In genomic region chr12:108320096-108320495, GRCm38 (mm10) we compare ENCODE assay signal across 18 mouse cellular contexts. TPM values are rescaled to one million over a fixed set of nuclear protein-coding genes. Genes with fewer than 3 reads are reported as not detected.
DNase-seq lines count a peak whose midpoint lies in the region; ATAC-seq and TF ChIP-seq lines count a peak whose summit lies in the region.
"Had no signal": no experiment of that assay in that cellular context is flagged by ENCODE, and none has a peak within 500 bp of the region (broad histone marks: within the 10 kb centered on the region; RNA-seq: fewer than 3 reads in every experiment).

No protein-coding gene starts in this region.

- WGBS in hindbrain, embryonic 11.5 days: 3% methylated on average over 8 of the region's 8 CpGs
- 33% methylated on average over 8 of the region's 8 CpGs for WGBS in hindbrain, postnatal 0 days
- WGBS in embryonic facial prominence, embryonic 10.5 days: 10% methylated on average over 8 of the region's 8 CpGs
- WGBS in forebrain, embryonic 16.5 days: 7% methylated on average over 8 of the region's 8 CpGs
- 5% methylated on average over 8 of the region's 8 CpGs for WGBS in midbrain, embryonic 14.5 days
- WGBS in cerebellum, adult 2 months: 62% methylated on average over 8 of the region's 8 CpGs

- peak; percentile 67 for DNase-seq in hindbrain, embryonic 11.5 days (ENCODE audit: low spot score)
- no peak for DNase-seq in hindbrain, postnatal 0 days (ENCODE audit: low spot score)
- no peak for DNase-seq in embryonic facial prominence, embryonic 10.5 days (ENCODE audit: low spot score)
- no peak for DNase-seq in midbrain, embryonic 14.5 days
- DNase-seq in cerebellum, adult 2 months: no peak
- DNase-seq in cerebellum, adult 11 months: no peak
- DNase-seq: heart, adult 18-20 months; kidney, adult 2 months; kidney, postnatal 25 days; spleen, adult 18-20 months; thymus, adult 2 months had no signal

- no peak for TF ChIP-seq POLR2A in cerebellum, adult 2 months (IDR thresholded peaks at IDR 0.05; ENCODE audit: borderline replicate concordance, insufficient read depth, low read length)

- H3K9me3 ChIP-seq in hindbrain, embryonic 11.5 days (ENCODE audit: control insufficient read depth, low read length): no peaks in the 10 kb centered on the region
- H3K9me3 ChIP-seq in hindbrain, postnatal 0 days (ENCODE audit: low read length): no peaks in the 10 kb centered on the region
- H3K9me3 ChIP-seq in embryonic facial prominence, embryonic 10.5 days: no peaks in the 10 kb centered on the region
- no peaks in the 10 kb centered on the region for H3K9me3 ChIP-seq in forebrain, embryonic 16.5 days (ENCODE audit: control insufficient read depth, low read length)
- H3K9me3 ChIP-seq in midbrain, embryonic 14.5 days (ENCODE audit: control insufficient read depth, low read length): no peaks in the 10 kb centered on the region
- H3K9me3 ChIP-seq: heart, embryonic 15.5 days; limb, embryonic 13.5 days had no signal

- peak overlapping the region; percentile 87 for H3K27ac ChIP-seq in hindbrain, embryonic 11.5 days (ENCODE audit: low read depth, low read length)
- H3K27ac ChIP-seq in hindbrain, postnatal 0 days: no peak overlapping the region
- peak overlapping the region; percentile 74 for H3K27ac ChIP-seq in embryonic facial prominence, embryonic 10.5 days (replicated peaks)
- peak overlapping the region; percentile 3 for H3K27ac ChIP-seq in forebrain, embryonic 16.5 days (ENCODE audit: low read length)
- H3K27ac ChIP-seq in midbrain, embryonic 14.5 days (replicated peaks; ENCODE audit: low read depth, low read length): peak overlapping the region; percentile 70
- H3K27ac ChIP-seq in cerebellum, adult 2 months (ENCODE audit: insufficient read depth, low read length): no peak overlapping the region
- H3K27ac ChIP-seq: heart, embryonic 15.5 days; limb, embryonic 13.5 days; liver, embryonic 14.5 days had no signal

- H3K9ac ChIP-seq in hindbrain, embryonic 11.5 days (ENCODE audit: low read depth, low read length): no peak overlapping the region
- H3K9ac ChIP-seq in hindbrain, postnatal 0 days (replicated peaks; ENCODE audit: low read length): no peak overlapping the region
- H3K9ac ChIP-seq in forebrain, embryonic 16.5 days (replicated peaks; ENCODE audit: low read depth, low read length): no peak overlapping the region
- H3K9ac ChIP-seq in midbrain, embryonic 14.5 days (replicated peaks; ENCODE audit: low read length): no peak overlapping the region
- H3K9ac ChIP-seq: heart, embryonic 15.5 days; limb, embryonic 13.5 days; liver, embryonic 14.5 days had no signal

- H3K4me1 ChIP-seq in hindbrain, embryonic 11.5 days (replicated peaks; ENCODE audit: control insufficient read depth, insufficient read depth, low read length): peaks cover 26% of the 10 kb centered on the region
- 0 out of 2 replicates have a peak, but pooled peaks cover 3% of the 10 kb centered on the region for H3K4me1 ChIP-seq in hindbrain, postnatal 0 days (ENCODE audit: insufficient read depth, low read length)
- H3K4me1 ChIP-seq in embryonic facial prominence, embryonic 10.5 days: peaks cover 65% of the 10 kb centered on the region
- peaks cover 15% of the 10 kb centered on the region for H3K4me1 ChIP-seq in forebrain, embryonic 16.5 days (replicated peaks; ENCODE audit: control insufficient read depth, insufficient read depth, low read length)
- peaks cover 33% of the 10 kb centered on the region for H3K4me1 ChIP-seq in midbrain, embryonic 14.5 days (ENCODE audit: control insufficient read depth, insufficient read depth, low read length)
- 0 out of 2 replicates have a peak, but pooled peaks cover 3% of the 10 kb centered on the region for H3K4me1 ChIP-seq in cerebellum, adult 2 months (ENCODE audit: control insufficient read depth, insufficient read depth, low read length)

- no peak for TF ChIP-seq CTCF in hindbrain, postnatal 0 days (IDR thresholded peaks at IDR 0.05; ENCODE audit: low read depth)
- TF ChIP-seq CTCF in cerebellum, adult 2 months (IDR thresholded peaks at IDR 0.05; ENCODE audit: borderline replicate concordance, insufficient read depth, low read depth, low read length): no peak

- ATAC-seq in hindbrain, embryonic 11.5 days (ENCODE audit: low FRiP score): peak; percentile 9
- no peak for ATAC-seq in hindbrain, postnatal 0 days
- no peak for ATAC-seq in forebrain, embryonic 16.5 days
- no peak for ATAC-seq in midbrain, embryonic 14.5 days (ENCODE audit: low FRiP score, low TSS enrichment)
- ATAC-seq in megakaryocyte-erythroid progenitor cell, adult 5-6 weeks (replicated peaks; ENCODE audit: low FRiP score, low TSS enrichment, poor library complexity, severe bottlenecking): no peak

- H3K4me3 ChIP-seq in hindbrain, embryonic 11.5 days (ENCODE audit: low read depth, low read length): no peak overlapping the region
- H3K4me3 ChIP-seq in hindbrain, postnatal 0 days (ENCODE audit: low read length): no peak overlapping the region
- no peak overlapping the region for H3K4me3 ChIP-seq in embryonic facial prominence, embryonic 10.5 days
- H3K4me3 ChIP-seq in forebrain, embryonic 16.5 days (replicated peaks; ENCODE audit: low read length): no peak overlapping the region
- no peak overlapping the region for H3K4me3 ChIP-seq in midbrain, embryonic 14.5 days (replicated peaks; ENCODE audit: low read depth, low read length)
- no peak overlapping the region for H3K4me3 ChIP-seq in cerebellum, adult 2 months (replicated peaks; ENCODE audit: insufficient read depth, low read depth, low read length)
- H3K4me3 ChIP-seq: heart, embryonic 15.5 days; limb, embryonic 13.5 days; myocyte had no signal

- no peaks in the 10 kb centered on the region for H3K36me3 ChIP-seq in hindbrain, embryonic 11.5 days (ENCODE audit: control insufficient read depth, insufficient read depth, low read length)
- no peaks in the 10 kb centered on the region for H3K36me3 ChIP-seq in hindbrain, postnatal 0 days (ENCODE audit: insufficient read depth, low read length)
- no peaks in the 10 kb centered on the region for H3K36me3 ChIP-seq in embryonic facial prominence, embryonic 10.5 days (replicated peaks)
- no peaks in the 10 kb centered on the region for H3K36me3 ChIP-seq in forebrain, embryonic 16.5 days (ENCODE audit: control insufficient read depth, insufficient read depth)
- no peaks in the 10 kb centered on the region for H3K36me3 ChIP-seq in midbrain, embryonic 14.5 days (ENCODE audit: control insufficient read depth, insufficient read depth, low read length)
- H3K36me3 ChIP-seq: heart, embryonic 15.5 days; limb, embryonic 13.5 days had no signal

- no peak overlapping the region for H3K4me2 ChIP-seq in hindbrain, embryonic 11.5 days (replicated peaks; ENCODE audit: low read depth, low read length)
- no peak overlapping the region for H3K4me2 ChIP-seq in hindbrain, postnatal 0 days (ENCODE audit: low read depth, low read length)
- no peak overlapping the region for H3K4me2 ChIP-seq in forebrain, embryonic 16.5 days (ENCODE audit: low read length)
- H3K4me2 ChIP-seq in midbrain, embryonic 14.5 days (ENCODE audit: low read length): no peak overlapping the region
- H3K4me2 ChIP-seq: heart, embryonic 15.5 days; limb, embryonic 13.5 days had no signal

- peaks cover 13% of the 10 kb centered on the region for H3K27me3 ChIP-seq in hindbrain, embryonic 11.5 days (ENCODE audit: control insufficient read depth, insufficient read depth, low read length)
- H3K27me3 ChIP-seq in hindbrain, postnatal 0 days (ENCODE audit: insufficient read depth, low read length): 0 out of 2 replicates have a peak, but pooled peaks cover 10% of the 10 kb centered on the region
- H3K27me3 ChIP-seq in embryonic facial prominence, embryonic 10.5 days (replicated peaks; ENCODE audit: low read depth, poor library complexity, severe bottlenecking): peaks cover 74% of the 10 kb centered on the region
- no peaks in the 10 kb centered on the region for H3K27me3 ChIP-seq in forebrain, embryonic 16.5 days (replicated peaks; ENCODE audit: control insufficient read depth, insufficient read depth, low read length)
- no peaks in the 10 kb centered on the region for H3K27me3 ChIP-seq in midbrain, embryonic 14.5 days (ENCODE audit: control insufficient read depth, insufficient read depth, low read length)
- no peaks in the 10 kb centered on the region for H3K27me3 ChIP-seq in cerebellum, adult 2 months (ENCODE audit: control insufficient read depth, insufficient read depth, low read length)

RNA-seq across cellular contexts. Expression of gene Hhipl1, which starts 14.0 kb away (rescaled TPM):
- 1.2 and 1.8 TPM in 2 replicates for polyA plus RNA-seq in hindbrain, embryonic 11.5 days (2014; fragmentation: Nextera tagmentation; extraction: Ambion mirVana)
- total RNA-seq in hindbrain, postnatal 0 days (2014; rRNA removed): 10.2 and 10.8 TPM in 2 replicates
- 2.8 and 3.2 TPM in 2 replicates for polyA plus RNA-seq in hindbrain, postnatal 0 days (2015; fragmentation: Nextera tagmentation; extraction: Ambion mirVana)
- polyA plus RNA-seq in embryonic facial prominence, embryonic 10.5 days (2016; fragmentation: Nextera tagmentation; extraction: Ambion mirVana): 0.72 and 0.99 TPM in 2 replicates
- polyA plus RNA-seq in forebrain, embryonic 16.5 days (2015; fragmentation: Nextera tagmentation; extraction: Ambion mirVana): 1.6 and 2.3 TPM in 2 replicates
- polyA plus RNA-seq in midbrain, embryonic 14.5 days (2014; fragmentation: Nextera tagmentation; extraction: Ambion mirVana): 1.3 and 1.6 TPM in 2 replicates
- 4.4 and 4.8 TPM in 2 replicates for polyA plus RNA-seq in cerebellum, adult 2 months (2012; rRNA removed)
- total RNA-seq in megakaryocyte-erythroid progenitor cell, adult 5-6 weeks (2014; fragmentation: Nextera tagmentation): not detected in 2 replicates
- not detected in 2 replicates for total RNA-seq in megakaryocyte-erythroid progenitor cell, adult 5-6 weeks (2017)
- total RNA-seq: CH12.LX had no signal

RNA-seq across cellular contexts. Expression of gene Cyp46a1, which starts 14.1 kb away (rescaled TPM):
- 11.0 and 11.7 TPM in 2 replicates for polyA plus RNA-seq in hindbrain, embryonic 11.5 days (2014; fragmentation: Nextera tagmentation; extraction: Ambion mirVana)
- 36.3 and 39.8 TPM in 2 replicates for total RNA-seq in hindbrain, postnatal 0 days (2014; rRNA removed)
- polyA plus RNA-seq in hindbrain, postnatal 0 days (2015; fragmentation: Nextera tagmentation; extraction: Ambion mirVana): 46.2 and 49.7 TPM in 2 replicates
- polyA plus RNA-seq in embryonic facial prominence, embryonic 10.5 days (2016; fragmentation: Nextera tagmentation; extraction: Ambion mirVana): 3.9 and 5.8 TPM in 2 replicates
- polyA plus RNA-seq in forebrain, embryonic 16.5 days (2015; fragmentation: Nextera tagmentation; extraction: Ambion mirVana): 23.8 and 28.4 TPM in 2 replicates
- 12.4 and 14.3 TPM in 2 replicates for polyA plus RNA-seq in midbrain, embryonic 14.5 days (2014; fragmentation: Nextera tagmentation; extraction: Ambion mirVana)
- polyA plus RNA-seq in cerebellum, adult 2 months (2012; rRNA removed): 88.8 and 93.7 TPM in 2 replicates
- 1.0 TPM in 1 of 2 replicates, not detected in the other for total RNA-seq in megakaryocyte-erythroid progenitor cell, adult 5-6 weeks (2014; fragmentation: Nextera tagmentation)
- total RNA-seq in megakaryocyte-erythroid progenitor cell, adult 5-6 weeks (2017): 0.23 TPM in 1 of 2 replicates, not detected in the other
- total RNA-seq: CH12.LX had no signal

RNA-seq across cellular contexts. Expression of gene Ccdc85c, which starts 44.9 kb away (rescaled TPM):
- 17.2 and 17.8 TPM in 2 replicates for polyA plus RNA-seq in hindbrain, embryonic 11.5 days (2014; fragmentation: Nextera tagmentation; extraction: Ambion mirVana)
- 86.3 and 94.7 TPM in 2 replicates for total RNA-seq in hindbrain, postnatal 0 days (2014; rRNA removed)
- 16.9 and 17.0 TPM in 2 replicates for polyA plus RNA-seq in hindbrain, postnatal 0 days (2015; fragmentation: Nextera tagmentation; extraction: Ambion mirVana)
- 11.4 and 12.1 TPM in 2 replicates for polyA plus RNA-seq in embryonic facial prominence, embryonic 10.5 days (2016; fragmentation: Nextera tagmentation; extraction: Ambion mirVana)
- polyA plus RNA-seq in forebrain, embryonic 16.5 days (2015; fragmentation: Nextera tagmentation; extraction: Ambion mirVana): 12.0 and 12.9 TPM in 2 replicates
- polyA plus RNA-seq in midbrain, embryonic 14.5 days (2014; fragmentation: Nextera tagmentation; extraction: Ambion mirVana): 20.9 and 22.3 TPM in 2 replicates
- polyA plus RNA-seq in cerebellum, adult 2 months (2012; rRNA removed): 75.0 and 78.6 TPM in 2 replicates
- total RNA-seq in megakaryocyte-erythroid progenitor cell, adult 5-6 weeks (2014; fragmentation: Nextera tagmentation): 1.3 TPM in 1 of 2 replicates, not detected in the other
- total RNA-seq in megakaryocyte-erythroid progenitor cell, adult 5-6 weeks (2017): 0.42 and 1.3 TPM in 2 replicates

RNA-seq across cellular contexts. Expression of gene Eml1, which starts 50.7 kb away (rescaled TPM):
- polyA plus RNA-seq in hindbrain, embryonic 11.5 days (2014; fragmentation: Nextera tagmentation; extraction: Ambion mirVana): 91.3 and 107 TPM in 2 replicates
- 45.8 and 55.2 TPM in 2 replicates for total RNA-seq in hindbrain, postnatal 0 days (2014; rRNA removed)
- 41.2 and 42.1 TPM in 2 replicates for polyA plus RNA-seq in hindbrain, postnatal 0 days (2015; fragmentation: Nextera tagmentation; extraction: Ambion mirVana)
- 70.6 and 74.1 TPM in 2 replicates for polyA plus RNA-seq in embryonic facial prominence, embryonic 10.5 days (2016; fragmentation: Nextera tagmentation; extraction: Ambion mirVana)
- polyA plus RNA-seq in forebrain, embryonic 16.5 days (2015; fragmentation: Nextera tagmentation; extraction: Ambion mirVana): 86.7 and 88.4 TPM in 2 replicates
- polyA plus RNA-seq in midbrain, embryonic 14.5 days (2014; fragmentation: Nextera tagmentation; extraction: Ambion mirVana): 45.2 and 49.3 TPM in 2 replicates
- polyA plus RNA-seq in cerebellum, adult 2 months (2012; rRNA removed): 89.7 and 93.9 TPM in 2 replicates
- total RNA-seq in megakaryocyte-erythroid progenitor cell, adult 5-6 weeks (2014; fragmentation: Nextera tagmentation): not detected in 2 replicates
- total RNA-seq in megakaryocyte-erythroid progenitor cell, adult 5-6 weeks (2017): not detected in 2 replicates
- total RNA-seq: CH12.LX had no signal

Comparison
In these comparisons a context has a peak if more than half of its experiments do, and no peak if none do; other contexts are left out.
1. H3K27ac ChIP-seq: peak in hindbrain, embryonic 11.5 days (single experiment), embryonic facial prominence, embryonic 10.5 days (single experiment), forebrain, embryonic 16.5 days (single experiment) and midbrain, embryonic 14.5 days (single experiment); none in hindbrain, postnatal 0 days (single experiment) and cerebellum, adult 2 months (single experiment).